In genomic region chr9:42053591-42054190, GRCm38 (mm10) we compare ENCODE assay signal across 12 mouse cellular contexts.
A peak's percentile ranks its signal among the peaks of the same experiment; 100 is the strongest.
DNase-seq lines count a peak whose midpoint lies in the region; ATAC-seq lines count a peak whose summit lies in the region.
"Had no signal": no experiment of that assay in that cellular context is flagged by ENCODE, and none has a peak within 500 bp of the region (broad histone marks: within the 10 kb centered on the region; RNA-seq: fewer than 3 reads in every experiment).

No protein-coding gene starts in this region.

- H3K27ac ChIP-seq in forebrain, embryonic 14.5 days (ENCODE audit: low read depth, low read length), result peak overlapping the region; percentile 84; the same call in 1 of the 2 replicates
- H3K27ac ChIP-seq in forebrain, embryonic 11.5 days (ENCODE audit: low read depth, low read length), result no peak overlapping the region
- no peak overlapping the region; the same call in 1 of the 2 replicates for H3K27ac ChIP-seq in hindbrain, embryonic 14.5 days
- no peak overlapping the region for H3K27ac ChIP-seq in hindbrain, embryonic 11.5 days (ENCODE audit: low read depth, low read length)
- H3K27ac ChIP-seq in midbrain, embryonic 13.5 days, result no peak overlapping the region
- no peak overlapping the region for H3K27ac ChIP-seq in midbrain, embryonic 14.5 days (replicated peaks; ENCODE audit: low read depth, low read length)
- H3K27ac ChIP-seq in stomach, embryonic 15.5 days, result peak overlapping the region; percentile 82
- H3K27ac ChIP-seq: embryonic facial prominence, embryonic 15.5 days had no signal

- H3K4me2 ChIP-seq in forebrain, embryonic 14.5 days (ENCODE audit: low read length), result no peak overlapping the region
- no peak overlapping the region for H3K4me2 ChIP-seq in forebrain, embryonic 11.5 days (ENCODE audit: low read depth, low read length, severe bottlenecking)
- no peak overlapping the region for H3K4me2 ChIP-seq in hindbrain, embryonic 14.5 days (replicated peaks)
- H3K4me2 ChIP-seq in hindbrain, embryonic 11.5 days (replicated peaks; ENCODE audit: low read depth, low read length), result no peak overlapping the region
- no peak overlapping the region for H3K4me2 ChIP-seq in midbrain, embryonic 13.5 days (replicated peaks)
- H3K4me2 ChIP-seq in midbrain, embryonic 14.5 days (ENCODE audit: low read length), result no peak overlapping the region
- no peak overlapping the region for H3K4me2 ChIP-seq in stomach, embryonic 15.5 days
- H3K4me2 ChIP-seq: embryonic facial prominence, embryonic 15.5 days; liver, embryonic 11.5 days had no signal

- H3K4me1 ChIP-seq in forebrain, embryonic 14.5 days (ENCODE audit: control insufficient read depth, insufficient read depth, low read length), result peaks cover 22% of the 10 kb centered on the region
- H3K4me1 ChIP-seq in forebrain, embryonic 11.5 days (replicated peaks; ENCODE audit: control insufficient read depth, insufficient read depth, low read length), result 0 out of 2 replicates have a peak, but pooled peaks cover 2% of the 10 kb centered on the region
- H3K4me1 ChIP-seq in hindbrain, embryonic 14.5 days (replicated peaks; ENCODE audit: control insufficient read depth, insufficient read depth, low read length), result peaks cover 22% of the 10 kb centered on the region; the same call in 1 of the 2 replicates
- H3K4me1 ChIP-seq in hindbrain, embryonic 11.5 days (replicated peaks; ENCODE audit: control insufficient read depth, insufficient read depth, low read length), result no peaks in the 10 kb centered on the region; the same call in 1 of the 2 replicates
- peaks cover 16% of the 10 kb centered on the region for H3K4me1 ChIP-seq in midbrain, embryonic 13.5 days (replicated peaks)
- H3K4me1 ChIP-seq in midbrain, embryonic 14.5 days (ENCODE audit: control insufficient read depth, insufficient read depth, low read length), result peaks cover 9% of the 10 kb centered on the region; the same call in 1 of the 2 replicates
- peaks cover 23% of the 10 kb centered on the region; the same call in 1 of the 2 replicates for H3K4me1 ChIP-seq in stomach, embryonic 15.5 days

- H3K9me3 ChIP-seq in forebrain, embryonic 14.5 days (replicated peaks; ENCODE audit: control insufficient read depth, low read length), result no peaks in the 10 kb centered on the region
- H3K9me3 ChIP-seq in forebrain, embryonic 11.5 days (ENCODE audit: control insufficient read depth, low read length), result peaks cover 7% of the 10 kb centered on the region; the same call in 1 of the 2 replicates
- 0 out of 2 replicates have a peak, but pooled peaks cover 3% of the 10 kb centered on the region for H3K9me3 ChIP-seq in hindbrain, embryonic 14.5 days (ENCODE audit: control insufficient read depth, low read length)
- H3K9me3 ChIP-seq in hindbrain, embryonic 11.5 days (ENCODE audit: control insufficient read depth, low read length), result no peaks in the 10 kb centered on the region
- no peaks in the 10 kb centered on the region for H3K9me3 ChIP-seq in midbrain, embryonic 13.5 days
- no peaks in the 10 kb centered on the region for H3K9me3 ChIP-seq in midbrain, embryonic 14.5 days (ENCODE audit: control insufficient read depth, low read length)
- no peaks in the 10 kb centered on the region for H3K9me3 ChIP-seq in stomach, embryonic 15.5 days
- H3K9me3 ChIP-seq: embryonic facial prominence, embryonic 15.5 days had no signal

- 54% methylated on average over 12 of the region's 12 CpGs for whole genome bisulfite sequencing in forebrain, embryonic 14.5 days
- 68% methylated on average over 12 of the region's 12 CpGs for WGBS in forebrain, embryonic 11.5 days
- 55% methylated on average over 12 of the region's 12 CpGs for WGBS in hindbrain, embryonic 14.5 days
- 61% methylated on average over 12 of the region's 12 CpGs for WGBS in hindbrain, embryonic 11.5 days
- 61% methylated on average over 12 of the region's 12 CpGs for WGBS in midbrain, embryonic 13.5 days
- WGBS in midbrain, embryonic 14.5 days, result 63% methylated on average over 12 of the region's 12 CpGs
- 66% methylated on average over 12 of the region's 12 CpGs for WGBS in stomach, embryonic 15.5 days

- H3K27me3 ChIP-seq in forebrain, embryonic 14.5 days (replicated peaks; ENCODE audit: control insufficient read depth, insufficient read depth, low read length), result no peaks in the 10 kb centered on the region
- H3K27me3 ChIP-seq in forebrain, embryonic 11.5 days (ENCODE audit: control insufficient read depth, insufficient read depth, low read length), result peaks cover 24% of the 10 kb centered on the region
- H3K27me3 ChIP-seq in hindbrain, embryonic 14.5 days (ENCODE audit: control insufficient read depth, insufficient read depth, low read length), result no peaks in the 10 kb centered on the region
- no peaks in the 10 kb centered on the region for H3K27me3 ChIP-seq in hindbrain, embryonic 11.5 days (ENCODE audit: control insufficient read depth, insufficient read depth, low read length)
- no peaks in the 10 kb centered on the region; the same call in 1 of the 2 replicates for H3K27me3 ChIP-seq in midbrain, embryonic 13.5 days
- H3K27me3 ChIP-seq in midbrain, embryonic 14.5 days (ENCODE audit: control insufficient read depth, insufficient read depth, low read length), result no peaks in the 10 kb centered on the region
- no peaks in the 10 kb centered on the region for H3K27me3 ChIP-seq in stomach, embryonic 15.5 days (replicated peaks)
- H3K27me3 ChIP-seq: embryonic facial prominence, embryonic 15.5 days had no signal

- no peak overlapping the region for H3K4me3 ChIP-seq in forebrain, embryonic 14.5 days (ENCODE audit: low read depth, low read length)
- H3K4me3 ChIP-seq in forebrain, embryonic 11.5 days (ENCODE audit: low read depth, low read length), result no peak overlapping the region
- H3K4me3 ChIP-seq in hindbrain, embryonic 14.5 days (replicated peaks; ENCODE audit: low read length), result no peak overlapping the region
- no peak overlapping the region for H3K4me3 ChIP-seq in hindbrain, embryonic 11.5 days (ENCODE audit: low read depth, low read length)
- no peak overlapping the region for H3K4me3 ChIP-seq in midbrain, embryonic 13.5 days (replicated peaks)
- H3K4me3 ChIP-seq in midbrain, embryonic 14.5 days (replicated peaks; ENCODE audit: low read depth, low read length), result no peak overlapping the region
- no peak overlapping the region for H3K4me3 ChIP-seq in stomach, embryonic 15.5 days (replicated peaks)
- H3K4me3 ChIP-seq: embryonic facial prominence, embryonic 15.5 days had no signal

- no peak overlapping the region for H3K9ac ChIP-seq in forebrain, embryonic 14.5 days (ENCODE audit: low read length)
- H3K9ac ChIP-seq in forebrain, embryonic 11.5 days (ENCODE audit: low read length), result no peak overlapping the region
- no peak overlapping the region for H3K9ac ChIP-seq in hindbrain, embryonic 14.5 days
- no peak overlapping the region for H3K9ac ChIP-seq in hindbrain, embryonic 11.5 days (ENCODE audit: low read depth, low read length)
- H3K9ac ChIP-seq in midbrain, embryonic 13.5 days (replicated peaks), result no peak overlapping the region
- H3K9ac ChIP-seq in midbrain, embryonic 14.5 days (replicated peaks; ENCODE audit: low read length), result no peak overlapping the region
- no peak overlapping the region for H3K9ac ChIP-seq in stomach, embryonic 15.5 days
- H3K9ac ChIP-seq: embryonic facial prominence, embryonic 15.5 days had no signal

- no peaks in the 10 kb centered on the region for H3K36me3 ChIP-seq in forebrain, embryonic 14.5 days (ENCODE audit: control insufficient read depth, insufficient read depth, low read length)
- no peaks in the 10 kb centered on the region for H3K36me3 ChIP-seq in forebrain, embryonic 11.5 days (ENCODE audit: control insufficient read depth, insufficient read depth, low read length)
- no peaks in the 10 kb centered on the region for H3K36me3 ChIP-seq in hindbrain, embryonic 14.5 days (replicated peaks; ENCODE audit: control insufficient read depth, insufficient read depth)
- H3K36me3 ChIP-seq in hindbrain, embryonic 11.5 days (ENCODE audit: control insufficient read depth, insufficient read depth, low read length), result no peaks in the 10 kb centered on the region
- H3K36me3 ChIP-seq in midbrain, embryonic 13.5 days, result no peaks in the 10 kb centered on the region
- H3K36me3 ChIP-seq in midbrain, embryonic 14.5 days (ENCODE audit: control insufficient read depth, insufficient read depth, low read length), result no peaks in the 10 kb centered on the region
- H3K36me3 ChIP-seq in stomach, embryonic 15.5 days, result no peaks in the 10 kb centered on the region
- H3K36me3 ChIP-seq: embryonic facial prominence, embryonic 15.5 days had no signal

- peak; percentile 32 for DNase-seq in forebrain, embryonic 14.5 days (ENCODE audit: low spot score)
- no peak for DNase-seq in forebrain, embryonic 11.5 days (ENCODE audit: low spot score)
- DNase-seq in hindbrain, embryonic 14.5 days (ENCODE audit: low spot score), result no peak
- no peak for DNase-seq in hindbrain, embryonic 11.5 days (ENCODE audit: low spot score)
- DNase-seq in midbrain, embryonic 14.5 days, result no peak
- no peak for DNase-seq in adrenal gland, postnatal 4 days (ENCODE audit: low spot score in 2 of 2)
- DNase-seq: cerebellum, adult 9-11 months; thymus, postnatal 14 days had no signal

- no peak for ATAC-seq in forebrain, embryonic 14.5 days
- ATAC-seq in forebrain, embryonic 11.5 days (replicated peaks; ENCODE audit: low FRiP score), result no peak
- 0 out of 2 replicates have a peak, but pooled peaks have one; percentile 39 for ATAC-seq in hindbrain, embryonic 14.5 days (ENCODE audit: low FRiP score)
- ATAC-seq in hindbrain, embryonic 11.5 days (ENCODE audit: low FRiP score), result no peak
- peak; percentile 63; the same call in 1 of the 2 replicates for ATAC-seq in midbrain, embryonic 13.5 days
- ATAC-seq in midbrain, embryonic 14.5 days (ENCODE audit: low FRiP score, low TSS enrichment), result no peak
- ATAC-seq in stomach, embryonic 15.5 days (ENCODE audit: insufficient read depth, low FRiP score, low read depth), result peak; percentile 78

Comparison
In these comparisons a context has a peak if more than half of its experiments do, and no peak if none do; other contexts are left out.
1. ATAC-seq: peak in hindbrain, embryonic 14.5 days (single experiment), midbrain, embryonic 13.5 days (single experiment) and stomach, embryonic 15.5 days (single experiment); none in forebrain, embryonic 14.5 days (single experiment), forebrain, embryonic 11.5 days (single experiment), hindbrain, embryonic 11.5 days (single experiment) and midbrain, embryonic 14.5 days (single experiment).
2. H3K27ac ChIP-seq: peak in forebrain, embryonic 14.5 days (single experiment) and stomach, embryonic 15.5 days (single experiment); none in forebrain, embryonic 11.5 days (single experiment), hindbrain, embryonic 14.5 days (single experiment), hindbrain, embryonic 11.5 days (single experiment), midbrain, embryonic 13.5 days (single experiment) and midbrain, embryonic 14.5 days (single experiment).